In genomic region chr11:20968341-20968740, GRCm38 (mm10) we compare ENCODE assay signal across 19 mouse cellular contexts.
DNase-seq lines count a peak whose midpoint lies in the region; ATAC-seq and TF ChIP-seq lines count a peak whose summit lies in the region.
"Had no signal": no experiment of that assay in that cellular context is flagged by ENCODE, and none has a peak within 500 bp of the region (broad histone marks: within the 10 kb centered on the region; RNA-seq: fewer than 3 reads in every experiment).

No protein-coding gene starts in this region.

- no peaks in the 10 kb centered on the region for H3K36me3 ChIP-seq in midbrain, embryonic 12.5 days
- H3K36me3 ChIP-seq in midbrain, postnatal 0 days (ENCODE audit: insufficient read depth, low read length) = no peaks in the 10 kb centered on the region
- no peaks in the 10 kb centered on the region for H3K36me3 ChIP-seq in forebrain, embryonic 15.5 days
- H3K36me3 ChIP-seq: intestine, embryonic 15.5 days; limb, embryonic 10.5 days; liver, embryonic 15.5 days had no signal

- H3K9ac ChIP-seq in midbrain, embryonic 12.5 days (replicated peaks) = no peak overlapping the region
- no peak overlapping the region for H3K9ac ChIP-seq in midbrain, postnatal 0 days (replicated peaks; ENCODE audit: low read length, poor library complexity, severe bottlenecking)
- H3K9ac ChIP-seq in forebrain, embryonic 15.5 days (replicated peaks) = no peak overlapping the region
- H3K9ac ChIP-seq: intestine, embryonic 15.5 days; liver, embryonic 15.5 days had no signal

- no peak for TF ChIP-seq CTCF in midbrain, postnatal 0 days (IDR thresholded peaks at IDR 0.05)

- 30% methylated on average over 2 of the region's 2 CpGs for WGBS in midbrain, embryonic 12.5 days
- 18% methylated on average over 2 of the region's 2 CpGs for WGBS in midbrain, postnatal 0 days
- WGBS in forebrain, embryonic 15.5 days = 23% methylated on average over 2 of the region's 2 CpGs

- peak overlapping the region; percentile 73 for H3K27ac ChIP-seq in midbrain, embryonic 12.5 days (replicated peaks)
- no peak overlapping the region for H3K27ac ChIP-seq in midbrain, postnatal 0 days (ENCODE audit: low read depth, low read length)
- H3K27ac ChIP-seq in forebrain, embryonic 15.5 days (replicated peaks) = no peak overlapping the region
- H3K27ac ChIP-seq: intestine, embryonic 15.5 days; limb, embryonic 10.5 days; liver, embryonic 15.5 days; macrophage had no signal

- intact Hi-C loops in left cerebral cortex, postnatal 10 days (cut with DNase I) = no loop called here

- no peaks in the 10 kb centered on the region for H3K27me3 ChIP-seq in midbrain, embryonic 12.5 days
- no peaks in the 10 kb centered on the region for H3K27me3 ChIP-seq in midbrain, postnatal 0 days (ENCODE audit: insufficient read depth, low read length)
- H3K27me3 ChIP-seq in forebrain, embryonic 15.5 days = no peaks in the 10 kb centered on the region
- H3K27me3 ChIP-seq: CH12.LX; intestine, embryonic 15.5 days had no signal

- no peak overlapping the region for H3K4me2 ChIP-seq in midbrain, embryonic 12.5 days (replicated peaks)
- H3K4me2 ChIP-seq in midbrain, postnatal 0 days (ENCODE audit: low read depth, low read length, poor library complexity, severe bottlenecking) = no peak overlapping the region
- H3K4me2 ChIP-seq in forebrain, embryonic 15.5 days (replicated peaks) = no peak overlapping the region
- H3K4me2 ChIP-seq: heart, embryonic 11.5 days; intestine, embryonic 15.5 days; liver, embryonic 15.5 days had no signal

- no peak overlapping the region for H3K4me3 ChIP-seq in midbrain, embryonic 12.5 days
- H3K4me3 ChIP-seq in midbrain, postnatal 0 days (ENCODE audit: low read depth, low read length) = no peak overlapping the region
- no peak overlapping the region for H3K4me3 ChIP-seq in forebrain, embryonic 15.5 days
- H3K4me3 ChIP-seq: intestine, embryonic 15.5 days; limb, embryonic 10.5 days; liver, embryonic 15.5 days had no signal

- peak; percentile 8 for DNase-seq in kidney, adult 11 months
- no peak for DNase-seq in kidney, adult 8-10 months
- DNase-seq in midbrain, postnatal 0 days (ENCODE audit: low spot score) = no peak
- DNase-seq in left cerebral cortex, postnatal 10 days (ENCODE audit: extremely low spot score in 1 of 2, low spot score in 2 of 2) = no peak
- DNase-seq: cerebellum, adult 11 months; cerebellum, postnatal 36 days; gastrocnemius, postnatal 10 days; kidney, postnatal 4 days; retina, postnatal 1 day; thymus, adult 18-20 months had no signal

- H3K9me3 ChIP-seq in midbrain, embryonic 12.5 days = no peaks in the 10 kb centered on the region
- H3K9me3 ChIP-seq in midbrain, postnatal 0 days (ENCODE audit: low read length) = no peaks in the 10 kb centered on the region
- H3K9me3 ChIP-seq in forebrain, embryonic 15.5 days = no peaks in the 10 kb centered on the region
- H3K9me3 ChIP-seq: intestine, embryonic 15.5 days; liver, embryonic 15.5 days had no signal

- H3K4me1 ChIP-seq in midbrain, embryonic 12.5 days = peaks cover 12% of the 10 kb centered on the region; the same call in 1 of the 2 replicates
- H3K4me1 ChIP-seq in midbrain, postnatal 0 days (ENCODE audit: insufficient read depth, low read length) = no peaks in the 10 kb centered on the region
- H3K4me1 ChIP-seq in forebrain, embryonic 15.5 days = peaks cover 4% of the 10 kb centered on the region
- H3K4me1 ChIP-seq: intestine, embryonic 15.5 days; liver, embryonic 15.5 days had no signal

- peak; percentile 69 for ATAC-seq in midbrain, embryonic 12.5 days (ENCODE audit: low FRiP score, low read depth)
- no peak for ATAC-seq in midbrain, postnatal 0 days (ENCODE audit: low FRiP score)
- ATAC-seq in forebrain, embryonic 15.5 days (replicated peaks) = 0 out of 2 replicates have a peak, but pooled peaks have one; percentile 26
- no peak for ATAC-seq in erythroblast, adult 5-6 weeks (replicated peaks; ENCODE audit: low FRiP score, poor library complexity, severe bottlenecking)
- ATAC-seq: intestine, embryonic 15.5 days had no signal

Comparison
In these comparisons a context has a peak if more than half of its experiments do, and no peak if none do; other contexts are left out.
1. ATAC-seq: peak in midbrain, embryonic 12.5 days (single experiment) and forebrain, embryonic 15.5 days (single experiment); none in midbrain, postnatal 0 days (single experiment) and erythroblast, adult 5-6 weeks (single experiment).